Mouse (Mus musculus) forebrain, embryonic 13.5 days (tissue): Measurements from ENCODE around the gene Zfp648. TPM values are rescaled to one million over a fixed set of nuclear protein-coding genes. Genes with fewer than 3 reads are reported as not detected.

Source experiments
- ATAC-seq: fragments of 200-750 bp; cut with Nextera tagmentation; 2 replicates; pipeline ENCODE4 v1.8.0; 2017
- H3K27ac ChIP-seq: fragments of 300-500 bp; sonication (generic); 2 replicates; pipeline ENCODE4 v1.5.1; 2015; ENCODE audit warnings: inconsistent platforms, mild to moderate bottlenecking, moderate library complexity
- H3K27me3 ChIP-seq: fragments of 300-500 bp; sonication (generic); 2 replicates; pipeline ENCODE4 v1.6.1; 2015; ENCODE audit warnings: mild to moderate bottlenecking, inconsistent platforms
- H3K36me3 ChIP-seq: fragments of 300-500 bp; sonication (generic); 2 replicates; pipeline ENCODE4 v1.6.1; 2015; ENCODE audit warnings: mild to moderate bottlenecking, inconsistent platforms; ENCODE audit not compliant: poor library complexity, severe bottlenecking
- H3K4me1 ChIP-seq: fragments of 300-500 bp; sonication (generic); 2 replicates; pipeline ENCODE4 v1.6.1; 2015; ENCODE audit warnings: inconsistent platforms
- H3K4me2 ChIP-seq: fragments of 300-500 bp; sonication (generic); 2 replicates; pipeline ENCODE4 v1.6.1; 2015; ENCODE audit warnings: inconsistent platforms, mild to moderate bottlenecking, moderate library complexity
- H3K4me3 ChIP-seq: fragments of 300-500 bp; sonication (generic); 2 replicates; pipeline ENCODE4 v1.5.1; 2015; ENCODE audit warnings: mild to moderate bottlenecking, inconsistent platforms
- H3K9ac ChIP-seq: fragments of 300-500 bp; sonication (generic); 2 replicates; pipeline ENCODE4 v1.6.1; 2015; ENCODE audit warnings: mild to moderate bottlenecking, inconsistent platforms
- H3K9me3 ChIP-seq: fragments of 300-500 bp; sonication (generic); replicated peaks from 2 replicates; pipeline ENCODE4 v1.6.1; 2016; ENCODE audit warnings: inconsistent platforms
- WGBS: fragments of 180-500 bp; shearing (Covaris S2); methylation state at CpG from one replicate; pipeline ENCODE4 v1.1.7; 2015; 5-methylcytosine and 5-hydroxymethylcytosine counted together
- polyA plus RNA-seq: library from polyadenylated mRNA; unstranded; fragments of >200 nt; fragmentation: Nextera tagmentation; extraction: Ambion mirVana; gene quantifications from 2 replicates; pipeline ENCODE4 v1.2.1, GENCODE M21; 2015

The Zfp648 gene
- polyA plus RNA-seq, 1 experiment from 2014 or later: not detected

GRCm38 (mm10) chr1:154233033-154233432 is 32.0 kb downstream of the Zfp648 start:
- 89% methylated on average over 6 of the region's 6 CpGs for WGBS
- Histone ChIP-seq H3K4me1 (no peaks in the 10 kb centered on the region), H3K27ac (no peak overlapping the region), H3K4me2 (no peak overlapping the region), H3K9ac (no peak overlapping the region), H3K9me3 (no peaks in the 10 kb centered on the region), H3K36me3 (no peaks in the 10 kb centered on the region), H3K27me3 (no peaks in the 10 kb centered on the region), H3K4me3 (no peak overlapping the region)
- no peak for ATAC-seq

GRCm38 (mm10) chr1:154234814-154235213 is 33.8 kb downstream of the Zfp648 start:
- 90% methylated on average over 9 of the region's 9 CpGs for WGBS
- H3K4me3 ChIP-seq: no peak overlapping the region
- H3K9me3 ChIP-seq: no peaks in the 10 kb centered on the region
- H3K9ac ChIP-seq: no peak overlapping the region
- H3K27me3 ChIP-seq: no peaks in the 10 kb centered on the region
- no peak overlapping the region for H3K27ac ChIP-seq
- no peaks in the 10 kb centered on the region for H3K36me3 ChIP-seq
- no peak for ATAC-seq
- H3K4me1 ChIP-seq: no peaks in the 10 kb centered on the region
- no peak overlapping the region for H3K4me2 ChIP-seq

GRCm38 (mm10) chr1:154238876-154239275 is 37.9 kb downstream of the Zfp648 start:
- no peak overlapping the region for H3K27ac ChIP-seq
- no peaks in the 10 kb centered on the region for H3K4me1 ChIP-seq
- no peaks in the 10 kb centered on the region for H3K9me3 ChIP-seq
- H3K4me3 ChIP-seq: no peak overlapping the region
- H3K27me3 ChIP-seq: no peaks in the 10 kb centered on the region
- H3K36me3 ChIP-seq: no peaks in the 10 kb centered on the region
- no peak for ATAC-seq
- no peak overlapping the region for H3K4me2 ChIP-seq
- H3K9ac ChIP-seq: no peak overlapping the region

GRCm38 (mm10) chr1:154251186-154251585 is 50.2 kb downstream of the Zfp648 start:
- no peak overlapping the region for H3K9ac ChIP-seq
- H3K4me3 ChIP-seq: no peak overlapping the region
- WGBS: 90% methylated on average over 2 of the region's 2 CpGs
- no peaks in the 10 kb centered on the region for H3K4me1 ChIP-seq
- no peak overlapping the region for H3K4me2 ChIP-seq
- no peaks in the 10 kb centered on the region for H3K36me3 ChIP-seq
- H3K27me3 ChIP-seq: no peaks in the 10 kb centered on the region
- ATAC-seq: no peak
- H3K27ac ChIP-seq: no peak overlapping the region
- no peaks in the 10 kb centered on the region for H3K9me3 ChIP-seq

GRCm38 (mm10) chr1:154252739-154253138 is 51.8 kb downstream of the Zfp648 start:
- H3K36me3 ChIP-seq: no peaks in the 10 kb centered on the region
- H3K9ac ChIP-seq: no peak overlapping the region
- H3K27me3 ChIP-seq: no peaks in the 10 kb centered on the region
- H3K4me2 ChIP-seq: no peak overlapping the region
- no peaks in the 10 kb centered on the region for H3K4me1 ChIP-seq
- no peak overlapping the region for H3K27ac ChIP-seq
- no peaks in the 10 kb centered on the region for H3K9me3 ChIP-seq
- no peak overlapping the region for H3K4me3 ChIP-seq
- 68% methylated on average over 5 of the region's 5 CpGs for WGBS
- no peak for ATAC-seq
